Mouse (Mus musculus) cerebellum, adult 2 months (tissue): ENCODE data around the gene Tead4.

Experiments
- CTCF ChIP-seq: fragments of 200-500 bp; IDR thresholded peaks from 2 replicates; pipeline ENCODE4 v1.5.1; 2011; ENCODE audit warnings: low read depth, mild to moderate bottlenecking, control low read depth, low read length, moderate library complexity, borderline replicate concordance; ENCODE audit not compliant: insufficient read depth
- POLR2A ChIP-seq: fragments of 200-500 bp; IDR thresholded peaks from 2 replicates; pipeline ENCODE4 v1.6.1; 2011; ENCODE audit warnings: low read length, control low read depth, borderline replicate concordance; ENCODE audit not compliant: insufficient read depth

- no peak for TF ChIP-seq POLR2A
- 0 out of 2 replicates have a peak, but pooled peaks have one; percentile 5 for TF ChIP-seq CTCF
Observed at GRCm38 (mm10) chr6:128179247-128179646, 121.4 kb downstream of the Tead4 start.
